Mouse (Mus musculus): ENCODE results near the gene Zyx. TPM values are rescaled to one million over a fixed set of nuclear protein-coding genes. Genes with fewer than 3 reads are reported as not detected.
A peak's percentile ranks its signal among the peaks of the same experiment; 100 is the strongest.

Gene Zyx
- total RNA-seq (2014; fragmentation: Nextera tagmentation) (70.2 and 70.3 TPM in 2 replicates), total RNA-seq (2017) (14.8 and 19.1 TPM in 2 replicates), polyA plus RNA-seq (2012) (319 and 320 TPM in 2 replicates)

DNA sequence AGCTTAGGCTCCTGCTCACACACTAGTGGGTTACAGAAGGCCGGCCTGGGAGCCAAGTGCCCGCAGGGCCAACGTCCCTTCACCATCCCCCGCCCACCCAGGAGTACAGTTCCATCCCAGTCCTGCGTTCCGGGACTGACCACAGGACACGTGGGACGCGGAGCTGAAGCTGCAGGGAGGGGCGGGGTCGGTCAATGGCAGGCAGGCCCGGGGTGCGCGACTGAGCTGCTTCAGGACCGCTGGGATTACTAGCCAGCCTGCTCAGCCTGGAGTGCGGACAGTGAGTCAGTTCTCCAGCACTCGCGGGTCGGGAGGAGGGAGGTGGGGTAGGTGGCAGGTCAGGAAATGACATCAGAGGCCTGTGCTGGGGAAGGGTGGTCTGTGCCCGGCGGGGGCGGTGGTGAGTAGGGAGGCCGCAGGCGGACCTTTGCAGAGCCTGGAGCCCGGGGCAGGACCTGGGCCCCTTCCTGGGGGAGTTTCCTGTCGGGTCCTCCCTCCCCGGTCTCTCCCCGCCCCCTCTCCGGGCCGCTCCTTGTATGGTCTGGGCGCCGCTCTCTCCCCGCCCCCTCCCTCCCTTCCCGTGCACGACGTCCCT is at the start of gene Zyx:
TSS of gene Zyx (plus strand) at position 205 of the 595 bp plus-strand sequence.
- DNase-seq (ENCODE audit: low spot score), result peak; percentile 95
- Histone ChIP-seq H3K9me3 (replicated peaks) (no peaks in the 10 kb centered on the region), H3K36me3 (replicated peaks) (peaks cover 6% of the 10 kb centered on the region), H3K4me1 (ENCODE audit: insufficient read depth, low read depth, low read length) (peaks cover 52% of the 10 kb centered on the region), H3K4me3 (ENCODE audit: low read depth, low read length) (peak within 1 kb of the TSS; percentile 81), H3K27me3 (ENCODE audit: insufficient read depth, low read length) (peaks cover 10% of the 10 kb centered on the region; the same call in 1 of the 2 replicates)
- peak; percentile 78 for ATAC-seq (ENCODE audit: extremely low read depth, insufficient number of reproducible peaks, low FRiP score, poor library complexity, severe bottlenecking)
- TF ChIP-seq POLR2AphosphoS5 (IDR thresholded peaks at IDR 0.05; ENCODE audit: insufficient replicate concordance, low read depth, low read length) (no peak), GATA2 (IDR thresholded peaks at IDR 0.05; ENCODE audit: borderline replicate concordance, low read depth, low read length) (no peak), CTCF (IDR thresholded peaks at IDR 0.05; ENCODE audit: low read depth, low read length) (no peak)

DNA sequence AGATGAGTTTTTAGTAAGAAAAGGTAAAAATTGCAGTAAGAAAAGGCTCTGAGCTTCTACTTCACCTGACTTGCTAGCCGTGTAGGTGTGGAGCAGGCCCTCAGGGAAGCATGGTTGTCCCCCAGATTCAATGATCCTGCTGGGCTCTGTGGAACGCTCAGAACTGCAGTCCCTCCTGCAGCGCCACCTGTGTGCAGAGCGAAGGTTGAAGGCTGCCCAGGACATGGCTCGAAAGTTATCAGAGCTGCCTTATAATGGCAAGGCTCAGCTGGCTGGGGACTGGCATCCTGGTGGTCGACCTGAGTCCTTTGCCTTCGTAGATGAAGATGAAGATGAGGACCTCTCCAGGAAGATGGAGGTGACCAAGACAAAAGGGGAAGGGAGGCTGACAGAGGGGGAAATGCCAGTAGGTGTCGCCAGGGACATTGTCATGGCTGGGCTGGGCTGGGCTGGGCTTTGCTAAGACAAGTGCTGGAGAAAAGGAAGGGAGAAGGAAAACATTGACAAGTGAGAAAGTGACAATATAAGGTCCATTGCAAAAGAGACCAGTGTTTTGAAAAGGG is 39.5 kb upstream of the Zyx start:
- Histone ChIP-seq H3K27me3 (ENCODE audit: insufficient read depth, low read length) (peaks cover 13% of the 10 kb centered on the region; the same call in 1 of the 2 replicates), H3K4me3 (ENCODE audit: low read depth, low read length) (no peak overlapping the region), H3K9me3 (replicated peaks) (no peaks in the 10 kb centered on the region), H3K4me1 (ENCODE audit: insufficient read depth, low read depth, low read length) (no peaks in the 10 kb centered on the region), H3K36me3 (replicated peaks) (no peaks in the 10 kb centered on the region)
- DNase-seq (ENCODE audit: low spot score) (no peak), ATAC-seq (ENCODE audit: extremely low read depth, insufficient number of reproducible peaks, low FRiP score, poor library complexity, severe bottlenecking) (no peak)
- TF ChIP-seq GATA2 (IDR thresholded peaks at IDR 0.05; ENCODE audit: borderline replicate concordance, low read depth, low read length), result no peak
- no peak for TF ChIP-seq CTCF (IDR thresholded peaks at IDR 0.05; ENCODE audit: low read depth, low read length)
- TF ChIP-seq TAL1 (conservative IDR thresholded peaks at IDR 0.05; ENCODE audit: low read depth, low read length), result no peak
- TF ChIP-seq GATA1 (IDR thresholded peaks at IDR 0.05; ENCODE audit: borderline replicate concordance, low read length), result no peak
- no peak for TF ChIP-seq POLR2AphosphoS5 (IDR thresholded peaks at IDR 0.05; ENCODE audit: insufficient replicate concordance, low read depth, low read length)

DNA sequence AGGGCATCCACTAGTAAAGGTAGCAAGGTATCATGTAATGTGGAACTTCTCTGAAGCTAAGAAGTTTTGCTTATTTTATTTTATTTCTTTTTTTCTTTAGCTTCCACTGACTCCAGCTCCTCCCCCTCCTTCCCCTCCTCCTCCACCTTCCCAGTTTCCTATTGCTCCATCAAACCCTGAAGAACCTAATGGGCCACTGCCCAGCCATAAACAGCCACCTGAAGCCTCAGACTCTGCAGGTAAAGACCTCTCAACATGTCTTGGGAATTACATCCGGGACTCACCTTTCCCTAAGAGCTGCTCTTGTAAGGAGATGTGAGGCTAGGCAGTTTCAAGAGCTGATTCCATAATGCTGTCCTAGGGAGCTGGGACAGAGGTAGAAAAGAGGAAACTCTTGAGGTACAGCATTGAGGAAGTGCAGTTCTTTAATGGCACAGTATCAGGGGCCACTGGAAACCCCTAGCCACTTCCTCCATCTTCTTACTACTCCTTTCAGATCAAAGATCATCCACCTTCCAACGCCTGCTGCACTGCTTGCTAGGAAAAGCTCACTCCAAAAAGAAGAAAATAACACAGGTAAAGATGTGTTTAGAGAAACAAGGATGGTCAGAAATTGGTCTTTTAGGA is 38.9 kb upstream of the Zyx start:
- TF ChIP-seq CTCF (IDR thresholded peaks at IDR 0.05; ENCODE audit: low read depth, low read length), result no peak
- no peak for TF ChIP-seq GATA2 (IDR thresholded peaks at IDR 0.05; ENCODE audit: borderline replicate concordance, low read depth, low read length)
- no peak for TF ChIP-seq TAL1 (conservative IDR thresholded peaks at IDR 0.05; ENCODE audit: low read depth, low read length)
- no peak for TF ChIP-seq POLR2AphosphoS5 (IDR thresholded peaks at IDR 0.05; ENCODE audit: insufficient replicate concordance, low read depth, low read length)
- no peak for DNase-seq (ENCODE audit: low spot score)
- H3K4me1 ChIP-seq (ENCODE audit: insufficient read depth, low read depth, low read length), result no peaks in the 10 kb centered on the region
- peaks cover 13% of the 10 kb centered on the region; the same call in 1 of the 2 replicates for H3K27me3 ChIP-seq (ENCODE audit: insufficient read depth, low read length)
- no peak overlapping the region for H3K4me3 ChIP-seq (ENCODE audit: low read depth, low read length)
- H3K36me3 ChIP-seq (replicated peaks), result no peaks in the 10 kb centered on the region
- ATAC-seq (ENCODE audit: extremely low read depth, insufficient number of reproducible peaks, low FRiP score, poor library complexity, severe bottlenecking), result no peak
- no peaks in the 10 kb centered on the region for H3K9me3 ChIP-seq (replicated peaks)

DNA sequence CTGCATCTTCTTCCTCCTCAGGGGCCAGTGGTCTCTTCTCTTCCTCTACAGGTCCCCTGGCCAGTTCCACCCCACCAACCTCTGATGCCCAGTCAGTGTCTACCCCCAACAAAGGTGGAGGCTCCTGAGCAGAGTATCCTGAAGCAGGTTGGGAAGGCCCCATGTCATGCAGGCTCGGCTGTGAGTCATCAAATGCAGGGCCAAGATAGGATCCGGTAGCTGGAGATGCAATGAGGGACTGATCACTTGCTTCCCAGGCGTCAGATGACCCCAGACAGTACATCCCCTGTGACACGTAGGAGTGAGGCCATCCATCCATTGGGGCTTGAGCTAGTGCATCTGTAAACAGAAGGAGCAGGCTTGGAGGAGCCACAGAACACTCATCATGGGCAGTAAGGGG is 31.1 kb upstream of the Zyx start:
- ATAC-seq (ENCODE audit: extremely low read depth, insufficient number of reproducible peaks, low FRiP score, poor library complexity, severe bottlenecking), result no peak
- H3K27me3 ChIP-seq (ENCODE audit: insufficient read depth, low read length), result peaks cover 35% of the 10 kb centered on the region
- no peaks in the 10 kb centered on the region for H3K4me1 ChIP-seq (ENCODE audit: insufficient read depth, low read depth, low read length)
- H3K36me3 ChIP-seq (replicated peaks), result no peaks in the 10 kb centered on the region
- H3K9me3 ChIP-seq (replicated peaks), result no peaks in the 10 kb centered on the region
- no peak overlapping the region for H3K4me3 ChIP-seq (ENCODE audit: low read depth, low read length)
- TF ChIP-seq POLR2AphosphoS5 (IDR thresholded peaks at IDR 0.05; ENCODE audit: insufficient replicate concordance, low read depth, low read length) (no peak), GATA1 (IDR thresholded peaks at IDR 0.05; ENCODE audit: borderline replicate concordance, low read length) (no peak), CTCF (IDR thresholded peaks at IDR 0.05; ENCODE audit: low read depth, low read length) (no peak), TAL1 (conservative IDR thresholded peaks at IDR 0.05; ENCODE audit: low read depth, low read length) (no peak), GATA2 (IDR thresholded peaks at IDR 0.05; ENCODE audit: borderline replicate concordance, low read depth, low read length) (no peak)
- no peak for DNase-seq (ENCODE audit: low spot score)

DNA sequence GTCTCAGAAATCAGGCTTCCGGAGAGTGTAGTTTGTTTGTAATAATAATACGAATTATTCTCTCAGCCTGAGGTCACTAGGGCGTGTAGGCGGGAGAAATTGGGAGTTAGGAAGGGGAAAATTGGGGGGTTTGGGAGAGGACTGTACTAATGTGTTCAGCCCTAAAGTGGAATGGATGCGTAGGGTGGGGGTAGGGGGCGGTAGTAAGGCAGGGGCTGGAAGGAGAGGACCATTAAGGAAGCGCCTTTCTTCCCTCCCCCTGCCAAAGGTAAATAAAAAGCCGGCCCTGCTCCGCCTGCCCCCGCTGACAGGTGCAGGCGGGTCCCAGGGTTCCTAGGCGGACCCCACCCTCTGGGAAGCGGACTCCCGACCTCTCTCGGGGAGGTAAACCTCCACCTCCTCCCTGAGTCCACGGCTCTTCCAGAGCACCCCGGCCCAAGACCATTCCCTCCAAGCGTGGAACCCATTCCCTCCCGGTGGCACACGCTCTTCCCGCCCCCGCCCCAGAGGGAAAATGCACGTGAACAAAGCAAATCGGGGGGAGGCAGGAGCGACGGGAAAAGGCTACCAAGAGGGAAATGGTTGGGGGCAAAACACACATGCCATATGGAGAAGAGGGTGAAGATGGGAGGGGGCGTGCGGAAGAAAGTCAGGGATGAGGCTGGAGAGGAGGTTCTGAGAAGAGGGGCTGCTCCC is 25.9 kb upstream of the Zyx start:
- H3K27me3 ChIP-seq (ENCODE audit: insufficient read depth, low read length), result peaks cover 47% of the 10 kb centered on the region
- TF ChIP-seq GATA2 (IDR thresholded peaks at IDR 0.05; ENCODE audit: borderline replicate concordance, low read depth, low read length), result no peak
- TF ChIP-seq TAL1 (conservative IDR thresholded peaks at IDR 0.05; ENCODE audit: low read depth, low read length), result no peak
- no peak for TF ChIP-seq CTCF (IDR thresholded peaks at IDR 0.05; ENCODE audit: low read depth, low read length)
- TF ChIP-seq GATA1 (IDR thresholded peaks at IDR 0.05; ENCODE audit: borderline replicate concordance, low read length), result no peak
- no peak for TF ChIP-seq POLR2AphosphoS5 (IDR thresholded peaks at IDR 0.05; ENCODE audit: insufficient replicate concordance, low read depth, low read length)
- DNase-seq (ENCODE audit: low spot score) (no peak), ATAC-seq (ENCODE audit: extremely low read depth, insufficient number of reproducible peaks, low FRiP score, poor library complexity, severe bottlenecking) (no peak)
- H3K4me3 ChIP-seq (ENCODE audit: low read depth, low read length), result no peak overlapping the region
- no peaks in the 10 kb centered on the region for H3K9me3 ChIP-seq (replicated peaks)
- H3K36me3 ChIP-seq (replicated peaks), result no peaks in the 10 kb centered on the region
- no peaks in the 10 kb centered on the region for H3K4me1 ChIP-seq (ENCODE audit: insufficient read depth, low read depth, low read length)

DNA sequence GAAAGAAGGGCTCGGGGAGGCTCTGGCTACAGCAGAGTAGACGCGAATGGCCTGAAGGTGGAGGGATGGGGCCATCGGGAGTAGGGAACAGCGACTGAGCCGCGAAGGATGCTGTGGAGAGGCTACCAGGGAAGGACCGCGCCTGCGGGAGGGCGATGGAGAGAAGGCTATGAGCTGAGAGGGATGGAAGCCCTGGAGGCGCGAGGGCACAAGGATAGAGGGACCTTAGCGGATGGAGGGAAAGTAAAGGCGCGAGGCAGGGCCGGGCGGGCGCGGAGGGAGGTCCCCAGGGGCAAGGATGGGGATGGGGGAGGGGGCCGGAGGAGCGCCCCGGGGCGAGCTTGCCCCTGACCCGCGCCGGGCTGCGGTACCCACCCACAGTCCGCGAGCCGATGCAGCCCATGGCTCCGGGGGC is 25.4 kb upstream of the Zyx start:
- TF ChIP-seq GATA1 (IDR thresholded peaks at IDR 0.05; ENCODE audit: borderline replicate concordance, low read length) (no peak), POLR2AphosphoS5 (IDR thresholded peaks at IDR 0.05; ENCODE audit: insufficient replicate concordance, low read depth, low read length) (no peak), CTCF (IDR thresholded peaks at IDR 0.05; ENCODE audit: low read depth, low read length) (no peak), GATA2 (IDR thresholded peaks at IDR 0.05; ENCODE audit: borderline replicate concordance, low read depth, low read length) (no peak), TAL1 (conservative IDR thresholded peaks at IDR 0.05; ENCODE audit: low read depth, low read length) (no peak)
- DNase-seq (ENCODE audit: low spot score), result no peak
- Histone ChIP-seq H3K4me3 (ENCODE audit: low read depth, low read length) (no peak overlapping the region), H3K4me1 (ENCODE audit: insufficient read depth, low read depth, low read length) (no peaks in the 10 kb centered on the region), H3K9me3 (replicated peaks) (no peaks in the 10 kb centered on the region), H3K36me3 (replicated peaks) (no peaks in the 10 kb centered on the region), H3K27me3 (ENCODE audit: insufficient read depth, low read length) (peaks cover 46% of the 10 kb centered on the region)
- no peak for ATAC-seq (ENCODE audit: extremely low read depth, insufficient number of reproducible peaks, low FRiP score, poor library complexity, severe bottlenecking)
